Comparison of ENCODE assay signal across 8 mouse cellular contexts in genomic region chr5:111227850-111228249, GRCm38 (mm10).
DNase-seq lines count a peak whose midpoint lies in the region; TF ChIP-seq lines count a peak whose summit lies in the region.

No protein-coding gene starts in this region.

- peak; percentile 57 for DNase-seq in adrenal gland, postnatal 10 days
- DNase-seq in adrenal gland, adult 2 months, result no peak
- DNase-seq in forelimb bud, embryonic 11.5 days (ENCODE audit: low read depth, low spot score), result peak; percentile 67
- DNase-seq in kidney, adult 9 months, result peak; percentile 35
- DNase-seq in lung, postnatal 14 days, result peak; percentile 45
- no peak for DNase-seq in layer of hippocampus, adult 2 months (ENCODE audit: low spot score in 2 of 2)
- DNase-seq in layer of hippocampus, adult 8-10 months (ENCODE audit: low spot score in 2 of 2), result no peak
- no peak for DNase-seq in spleen, postnatal 36 days (ENCODE audit: low spot score in 2 of 2)

- TF ChIP-seq CTCF in layer of hippocampus, adult 2 months (conservative IDR thresholded peaks at IDR 0.05), result no peak

- H3K4me3 ChIP-seq in layer of hippocampus, adult 2 months, result no peak overlapping the region

- H3K27ac ChIP-seq in layer of hippocampus, adult 2 months, result no peak overlapping the region

Comparison
In these comparisons a context has a peak if more than half of its experiments do, and no peak if none do; other contexts are left out.
1. DNase-seq: peak in adrenal gland, postnatal 10 days (single experiment), forelimb bud, embryonic 11.5 days (single experiment), kidney, adult 9 months (single experiment) and lung, postnatal 14 days (single experiment); none in adrenal gland, adult 2 months (single experiment), layer of hippocampus, adult 2 months (0 of 2), layer of hippocampus, adult 8-10 months (0 of 2) and spleen, postnatal 36 days (0 of 2).